ENCODE assay signal across 8 mouse cellular contexts in the genomic region with DNA sequence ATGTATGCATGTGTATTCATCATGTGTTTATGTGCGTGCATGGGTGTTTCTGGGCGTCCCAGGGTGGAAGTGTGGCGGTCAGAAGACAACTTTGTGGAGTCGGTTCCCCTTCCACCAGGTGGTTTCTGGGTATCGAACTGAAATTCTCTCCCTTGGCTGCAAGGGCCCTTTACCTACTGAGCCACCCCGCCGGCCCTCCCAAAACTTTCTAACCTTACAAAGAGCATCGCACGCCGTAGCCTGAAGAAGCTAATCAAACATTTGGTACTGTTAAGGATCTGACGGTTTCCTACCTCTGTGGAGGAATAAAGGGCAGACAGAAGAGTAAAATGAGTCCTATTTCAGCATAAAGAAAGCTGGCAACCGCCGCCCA. TPM values are rescaled to one million over a fixed set of nuclear protein-coding genes. Genes with fewer than 3 reads are reported as not detected.
DNase-seq lines count a peak whose midpoint lies in the region; ATAC-seq lines count a peak whose summit lies in the region.

No protein-coding gene starts in this region.

- no peaks in the 10 kb centered on the region for H3K36me3 ChIP-seq in forebrain, embryonic 10.5 days (replicated peaks)
- H3K36me3 ChIP-seq in macrophage (ENCODE audit: inconsistent target): no peaks in the 10 kb centered on the region

- H3K27me3 ChIP-seq in forebrain, embryonic 10.5 days (ENCODE audit: poor library complexity, severe bottlenecking): no peaks in the 10 kb centered on the region

- no peaks in the 10 kb centered on the region for H3K79me2 ChIP-seq in macrophage (ENCODE audit: inconsistent target)

- WGBS in forebrain, embryonic 10.5 days: 14% methylated on average over 13 of the region's 13 CpGs
- under 1% methylated on average over 13 of the region's 13 CpGs for WGBS in macrophage (ENCODE audit: missing documents)

- no peaks in the 10 kb centered on the region for H3K9me3 ChIP-seq in forebrain, embryonic 10.5 days

- peaks cover 19% of the 10 kb centered on the region for H3K4me1 ChIP-seq in forebrain, embryonic 10.5 days

- peak overlapping the region; percentile 93 for H3K27ac ChIP-seq in forebrain, embryonic 10.5 days
- peak overlapping the region; percentile 33 for H3K27ac ChIP-seq in macrophage

- peak; percentile 16 for DNase-seq in kidney, adult 11 months
- DNase-seq in kidney, adult 9 months: no peak
- DNase-seq in MEL-GATA-1-ER (ENCODE audit: extremely low read depth, low read depth): peak; percentile 25
- peak; percentile 40 for DNase-seq in forebrain, embryonic 10.5 days (ENCODE audit: extremely low spot score, low spot score)
- peak; percentile 8 to 19 for DNase-seq in spleen, postnatal 36 days (ENCODE audit: low spot score in 2 of 2)
- DNase-seq in MN1 (ENCODE audit: low spot score): no peak

- peak; percentile 23 for ATAC-seq in inflammation-experienced regulatory T-cells, adult 6 months

- peak overlapping the region; percentile 66 for H3K4me3 ChIP-seq in forebrain, embryonic 10.5 days
- peak overlapping the region; percentile 71 for H3K4me3 ChIP-seq in macrophage (ENCODE audit: inconsistent target)

RNA-seq across cellular contexts. Expression of a gene that starts 0.5 kb away (rescaled TPM):
- 25.1 and 29.1 TPM in 2 replicates for polyA plus RNA-seq in forebrain, embryonic 10.5 days (2016; fragmentation: Nextera tagmentation; extraction: Ambion mirVana)
- polyA plus RNA-seq in inflammation-experienced regulatory T-cells, adult 6 months (2017; shearing (Covaris generic)): 10 to 100 TPM; 79.3 to 85.8 (median 82.8) TPM
- total RNA-seq in macrophage (2018; cell fraction: chromatin; rRNA removed): 10 to 100 TPM in 19 of 26 experiments, 1 to 10 TPM in 7; 6.8 to 29.4 (median 13.5) TPM
- 10 to 100 TPM; 24.2 to 48.9 (median 35.1) TPM for total RNA-seq in macrophage (2018; cell fraction: cytosol; rRNA removed)
- total RNA-seq in macrophage (2018; cell fraction: nucleus; rRNA removed): 10 to 100 TPM in 25 of 26 experiments, 1 to 10 TPM in 1; 6.0 to 54.9 (median 23.5) TPM
- polyA plus RNA-seq in macrophage (2018): 38.4 to 85.4 TPM (median 50.6 TPM) in 3 replicates

RNA-seq across cellular contexts. Expression of a gene that starts 20.7 kb away (rescaled TPM):
- 10.7 and 10.9 TPM in 2 replicates for polyA plus RNA-seq in forebrain, embryonic 10.5 days (2016; fragmentation: Nextera tagmentation; extraction: Ambion mirVana)
- polyA plus RNA-seq in inflammation-experienced regulatory T-cells, adult 6 months (2017; shearing (Covaris generic)): 10 to 100 TPM in 2 of 3 experiments, 1 to 10 TPM in 1; 7.1 to 20.2 (median 17.2) TPM
- total RNA-seq in macrophage (2018; cell fraction: chromatin; rRNA removed): 10 to 100 TPM in 2 of 26 experiments, 1 to 10 TPM in 19, under 1 TPM in 4, not detected in 1; 0.50 to 16.8 (median 3.3) TPM
- total RNA-seq in macrophage (2018; cell fraction: cytosol; rRNA removed): 1 to 10 TPM in 23 of 26 experiments, under 1 TPM in 3; 0.33 to 4.7 (median 1.7) TPM
- total RNA-seq in macrophage (2018; cell fraction: nucleus; rRNA removed): 10 to 100 TPM in 1 of 26 experiments, 1 to 10 TPM in 19, under 1 TPM in 3, not detected in 3; 0.92 to 19.6 (median 3.6) TPM
- 1.2 to 5.9 TPM (median 2.4 TPM) in 3 replicates for polyA plus RNA-seq in macrophage (2018)

RNA-seq across cellular contexts. Expression of a gene that starts 20.7 kb away (rescaled TPM):
- 23.9 and 26.8 TPM in 2 replicates for polyA plus RNA-seq in forebrain, embryonic 10.5 days (2016; fragmentation: Nextera tagmentation; extraction: Ambion mirVana)
- 10 to 100 TPM; 32.7 to 61.8 (median 41.8) TPM for polyA plus RNA-seq in inflammation-experienced regulatory T-cells, adult 6 months (2017; shearing (Covaris generic))
- total RNA-seq in macrophage (2018; cell fraction: chromatin; rRNA removed): 100 to 1,000 TPM in 16 of 26 experiments, 10 to 100 TPM in 10; 16.3 to 122 (median 102) TPM
- total RNA-seq in macrophage (2018; cell fraction: cytosol; rRNA removed): 10 to 100 TPM; 23.9 to 38.2 (median 30.1) TPM
- 10 to 100 TPM; 25.2 to 90.4 (median 57.5) TPM for total RNA-seq in macrophage (2018; cell fraction: nucleus; rRNA removed)
- 23.2 to 30.6 TPM (median 27.4 TPM) in 3 replicates for polyA plus RNA-seq in macrophage (2018)

Comparison
In these comparisons a context has a peak if more than half of its experiments do, and no peak if none do; other contexts are left out.
1. DNase-seq: peak in kidney, adult 11 months (single experiment), MEL-GATA-1-ER (single experiment), forebrain, embryonic 10.5 days (single experiment) and spleen, postnatal 36 days (2 of 2); none in kidney, adult 9 months (single experiment) and MN1 (single experiment).